Mouse (Mus musculus): ENCODE data around the gene Ugt2b34. TPM values are rescaled to one million over a fixed set of nuclear protein-coding genes. Genes with fewer than 3 reads are reported as not detected.

Ugt2b34 gene
- polyA plus RNA-seq (2015; fragmentation: Nextera tagmentation; extraction: Ambion mirVana): 57.5 and 69.4 TPM in 2 replicates

DNA sequence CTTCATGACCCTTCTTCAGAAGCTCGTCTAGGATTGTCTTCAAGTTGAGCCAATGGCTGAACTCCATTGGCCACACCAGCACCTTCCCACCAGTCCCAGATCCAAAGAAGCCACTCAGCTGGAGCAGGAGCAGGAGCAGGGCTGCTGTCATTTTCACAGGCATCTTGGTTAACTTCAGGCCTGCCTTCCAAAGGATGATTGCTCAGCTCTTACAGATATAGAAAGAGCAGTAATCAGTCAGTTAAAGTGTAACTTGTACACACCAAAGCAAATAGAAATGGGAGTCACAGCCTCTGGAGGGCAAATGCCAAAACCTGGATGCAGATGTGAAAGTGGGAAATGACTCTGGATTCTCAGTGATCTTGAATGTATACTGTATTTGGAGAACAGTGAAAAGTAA, at the start of gene Ugt2b34:
TSS of gene Ugt2b34 (minus strand) at position 180 of the 400 bp plus-strand sequence.
- peak within 1 kb of the TSS; percentile 54 for H3K27ac ChIP-seq (ENCODE audit: low read depth, low read length)
- H3K4me2 ChIP-seq (replicated peaks; ENCODE audit: low read depth): peak within 1 kb of the TSS; percentile 57
- no peaks in the 10 kb centered on the region for H3K4me1 ChIP-seq (replicated peaks; ENCODE audit: control insufficient read depth, insufficient read depth, low read length)
- 34% methylated on average over 1 of the region's 1 CpGs for WGBS
- H3K36me3 ChIP-seq (ENCODE audit: control insufficient read depth, insufficient read depth): no peaks in the 10 kb centered on the region
- H3K27me3 ChIP-seq (replicated peaks; ENCODE audit: control insufficient read depth, insufficient read depth, low read length): no peaks in the 10 kb centered on the region
- no peak within 1 kb of the TSS for H3K9ac ChIP-seq (ENCODE audit: low read depth, low read length)
- H3K4me3 ChIP-seq (ENCODE audit: low read depth, low read length): peak within 1 kb of the TSS; percentile 41
- no peak for TF ChIP-seq CTCF (IDR thresholded peaks at IDR 0.05; ENCODE audit: low read depth)
- H3K9me3 ChIP-seq (ENCODE audit: control insufficient read depth): no peaks in the 10 kb centered on the region
- ATAC-seq: peak; percentile 76

DNA sequence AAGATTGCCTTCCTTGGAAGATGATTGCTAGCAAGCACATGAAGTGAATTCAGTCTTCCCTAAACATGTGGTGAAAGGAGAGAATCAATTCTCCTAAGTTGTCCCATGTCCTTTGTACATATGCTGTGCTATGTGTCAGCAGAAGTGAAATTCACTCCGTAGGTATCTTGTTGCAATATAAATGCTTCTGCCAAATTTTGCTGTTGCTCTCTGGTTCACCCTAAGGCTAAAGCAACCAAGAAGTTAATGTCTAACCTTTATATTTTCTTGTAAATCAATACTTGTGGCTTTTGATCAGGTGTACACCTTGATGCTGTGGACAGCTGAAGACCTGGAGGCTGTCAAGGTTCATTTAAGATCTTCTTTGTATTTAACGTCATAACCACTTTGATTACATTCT, 35.4 kb upstream of the Ugt2b34 start:
- no peak overlapping the region for H3K4me2 ChIP-seq (replicated peaks; ENCODE audit: low read depth)
- no peak for ATAC-seq
- H3K4me1 ChIP-seq (replicated peaks; ENCODE audit: control insufficient read depth, insufficient read depth, low read length): 0 out of 2 replicates have a peak, but pooled peaks cover 3% of the 10 kb centered on the region
- no peak for TF ChIP-seq CTCF (IDR thresholded peaks at IDR 0.05; ENCODE audit: low read depth)
- 54% methylated on average over 2 of the region's 2 CpGs for WGBS
- H3K27ac ChIP-seq (ENCODE audit: low read depth, low read length): no peak overlapping the region
- no peaks in the 10 kb centered on the region for H3K9me3 ChIP-seq (ENCODE audit: control insufficient read depth)
- H3K36me3 ChIP-seq (ENCODE audit: control insufficient read depth, insufficient read depth): no peaks in the 10 kb centered on the region
- no peak overlapping the region for H3K9ac ChIP-seq (ENCODE audit: low read depth, low read length)
- no peaks in the 10 kb centered on the region for H3K27me3 ChIP-seq (replicated peaks; ENCODE audit: control insufficient read depth, insufficient read depth, low read length)
- H3K4me3 ChIP-seq (ENCODE audit: low read depth, low read length): no peak overlapping the region

DNA sequence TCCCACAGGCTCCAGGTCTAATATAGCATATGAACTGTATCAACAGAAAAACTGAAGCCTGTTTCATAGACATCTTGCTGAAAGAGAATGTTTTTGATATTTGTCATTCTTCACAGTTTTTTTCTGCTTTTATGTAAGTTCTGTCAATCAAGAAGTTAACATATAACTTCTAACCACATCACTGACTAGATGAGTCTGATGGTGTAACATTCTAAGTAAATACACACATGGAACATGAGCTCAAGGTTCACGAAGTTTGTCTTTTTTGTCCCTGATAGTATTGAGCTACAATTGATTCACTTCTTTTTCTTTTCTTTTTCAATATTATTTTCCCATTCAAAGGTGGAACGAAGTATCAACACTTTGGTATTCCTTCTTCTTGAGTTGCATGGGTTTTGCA, 19.7 kb upstream of the Ugt2b34 start, which contains the start of gene Ugt2b1:
TSS of gene Ugt2b1 (minus strand) at position 105 of the 400 bp plus-strand sequence.
- 60% methylated on average over 2 of the region's 2 CpGs for WGBS
- H3K4me2 ChIP-seq (replicated peaks; ENCODE audit: low read depth): no peak within 1 kb of the TSS
- H3K9ac ChIP-seq (ENCODE audit: low read depth, low read length): no peak within 1 kb of the TSS
- no peaks in the 10 kb centered on the region for H3K36me3 ChIP-seq (ENCODE audit: control insufficient read depth, insufficient read depth)
- H3K9me3 ChIP-seq (ENCODE audit: control insufficient read depth): no peaks in the 10 kb centered on the region
- no peaks in the 10 kb centered on the region for H3K4me1 ChIP-seq (replicated peaks; ENCODE audit: control insufficient read depth, insufficient read depth, low read length)
- H3K27me3 ChIP-seq (replicated peaks; ENCODE audit: control insufficient read depth, insufficient read depth, low read length): no peaks in the 10 kb centered on the region
- H3K27ac ChIP-seq (ENCODE audit: low read depth, low read length): no peak within 1 kb of the TSS
- no peak for ATAC-seq
- no peak within 1 kb of the TSS for H3K4me3 ChIP-seq (ENCODE audit: low read depth, low read length)
- no peak for TF ChIP-seq CTCF (IDR thresholded peaks at IDR 0.05; ENCODE audit: low read depth)

DNA sequence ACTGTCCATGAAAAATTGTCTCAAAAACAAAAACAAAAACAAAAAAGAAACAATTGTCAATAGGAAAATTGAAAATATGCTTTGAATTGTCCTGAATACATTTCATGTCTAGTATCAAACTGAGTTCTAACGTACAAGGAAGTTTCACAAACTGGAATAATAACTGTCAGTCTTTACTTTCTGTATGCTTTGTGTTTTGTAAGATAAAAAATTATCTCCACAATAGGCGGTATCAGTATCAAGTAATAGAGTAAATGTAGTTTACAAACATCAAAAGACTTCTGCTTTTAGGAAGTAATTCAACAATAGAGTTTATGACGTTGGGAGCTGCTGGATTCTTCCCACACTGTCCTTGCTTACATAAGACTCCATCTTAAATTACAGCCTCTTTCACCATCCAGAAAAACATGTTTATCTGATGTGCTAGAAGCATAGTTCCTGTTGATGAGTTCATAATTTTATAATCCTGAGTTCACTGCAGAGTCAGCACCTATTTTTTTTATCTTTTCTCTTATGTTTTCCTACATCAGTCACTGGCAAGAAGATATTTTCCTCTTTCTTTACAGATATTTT, 14.0 kb upstream of the Ugt2b34 start:
- H3K4me3 ChIP-seq (ENCODE audit: low read depth, low read length): no peak overlapping the region
- H3K27me3 ChIP-seq (replicated peaks; ENCODE audit: control insufficient read depth, insufficient read depth, low read length): no peaks in the 10 kb centered on the region
- no peaks in the 10 kb centered on the region for H3K36me3 ChIP-seq (ENCODE audit: control insufficient read depth, insufficient read depth)
- no peak; the same call in 1 of the 2 replicates for ATAC-seq
- H3K9ac ChIP-seq (ENCODE audit: low read depth, low read length): no peak overlapping the region
- 28% methylated on average over 3 of the region's 3 CpGs for WGBS
- no peak overlapping the region for H3K27ac ChIP-seq (ENCODE audit: low read depth, low read length)
- no peak overlapping the region for H3K4me2 ChIP-seq (replicated peaks; ENCODE audit: low read depth)
- peaks cover 4% of the 10 kb centered on the region; the same call in 1 of the 2 replicates for H3K4me1 ChIP-seq (replicated peaks; ENCODE audit: control insufficient read depth, insufficient read depth, low read length)
- no peak for TF ChIP-seq CTCF (IDR thresholded peaks at IDR 0.05; ENCODE audit: low read depth)
- no peaks in the 10 kb centered on the region for H3K9me3 ChIP-seq (ENCODE audit: control insufficient read depth)

DNA sequence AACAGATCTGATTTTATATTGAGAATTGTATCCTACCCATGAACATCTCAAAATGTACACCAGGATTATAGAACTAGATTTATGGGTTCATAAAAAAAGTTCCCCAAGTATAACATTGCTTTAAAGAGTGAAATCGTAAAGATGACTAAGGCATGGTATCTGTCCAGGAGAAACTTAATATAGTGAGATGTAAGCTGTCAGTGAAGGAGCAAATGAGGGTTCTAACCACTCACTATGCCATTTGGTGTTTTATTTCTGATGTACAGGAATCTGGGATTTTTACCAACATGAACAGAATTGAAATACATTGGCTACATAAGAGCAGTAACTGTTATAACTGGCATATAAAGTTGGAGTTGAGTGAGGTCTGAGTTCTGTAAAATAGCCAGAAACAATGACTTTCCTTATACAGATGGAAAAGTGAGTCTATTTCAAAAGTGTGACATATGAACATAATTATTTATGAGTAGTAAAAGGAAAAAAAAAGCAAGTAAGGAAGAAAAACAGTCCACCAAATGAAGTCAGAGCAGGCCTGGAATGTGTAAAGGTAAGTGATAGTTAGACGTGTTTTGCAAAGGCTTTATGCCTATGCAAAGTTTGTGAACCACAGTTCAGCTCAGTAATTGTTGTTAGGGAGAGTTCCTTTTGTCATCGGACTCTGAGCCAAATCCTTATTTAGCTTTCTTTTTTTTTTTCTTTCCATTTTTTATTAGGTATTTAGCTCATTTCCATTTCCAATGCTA, 4.8 kb upstream of the Ugt2b34 start:
- H3K4me3 ChIP-seq (ENCODE audit: low read depth, low read length): no peak overlapping the region
- ATAC-seq: no peak
- H3K9me3 ChIP-seq (ENCODE audit: control insufficient read depth): no peaks in the 10 kb centered on the region
- no peaks in the 10 kb centered on the region for H3K27me3 ChIP-seq (replicated peaks; ENCODE audit: control insufficient read depth, insufficient read depth, low read length)
- no peak overlapping the region for H3K27ac ChIP-seq (ENCODE audit: low read depth, low read length)
- no peaks in the 10 kb centered on the region for H3K36me3 ChIP-seq (ENCODE audit: control insufficient read depth, insufficient read depth)
- H3K4me1 ChIP-seq (replicated peaks; ENCODE audit: control insufficient read depth, insufficient read depth, low read length): no peaks in the 10 kb centered on the region; the same call in 1 of the 2 replicates
- WGBS: 57% methylated on average over 3 of the region's 3 CpGs
- TF ChIP-seq CTCF (IDR thresholded peaks at IDR 0.05; ENCODE audit: low read depth): no peak
- no peak overlapping the region for H3K4me2 ChIP-seq (replicated peaks; ENCODE audit: low read depth)
- no peak overlapping the region for H3K9ac ChIP-seq (ENCODE audit: low read depth, low read length)

DNA sequence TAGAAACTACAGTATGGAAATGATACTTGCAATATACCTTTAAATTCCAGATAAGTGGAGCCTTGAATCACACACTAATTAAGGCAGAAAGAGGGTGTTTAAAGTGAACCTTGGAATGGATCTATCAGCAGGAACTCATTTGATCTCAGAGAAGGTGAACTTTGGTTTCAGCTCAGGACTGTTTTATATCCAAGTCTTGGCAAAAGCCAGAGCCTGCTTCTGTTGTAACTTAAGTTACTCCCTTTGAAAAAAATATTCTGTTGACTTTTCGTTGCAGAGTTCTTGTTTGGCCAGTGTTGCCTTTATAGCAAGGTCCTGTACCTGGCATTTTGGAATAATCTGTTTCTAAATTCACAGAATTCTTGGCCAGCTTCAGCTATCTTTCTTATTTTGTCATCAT, 4.0 kb upstream of the Ugt2b34 start:
- Histone ChIP-seq H3K9me3 (ENCODE audit: control insufficient read depth) (no peaks in the 10 kb centered on the region), H3K27ac (ENCODE audit: low read depth, low read length) (no peak overlapping the region), H3K36me3 (ENCODE audit: control insufficient read depth, insufficient read depth) (no peaks in the 10 kb centered on the region), H3K9ac (ENCODE audit: low read depth, low read length) (no peak overlapping the region), H3K4me1 (replicated peaks; ENCODE audit: control insufficient read depth, insufficient read depth, low read length) (no peaks in the 10 kb centered on the region), H3K27me3 (replicated peaks; ENCODE audit: control insufficient read depth, insufficient read depth, low read length) (no peaks in the 10 kb centered on the region), H3K4me3 (ENCODE audit: low read depth, low read length) (no peak overlapping the region), H3K4me2 (replicated peaks; ENCODE audit: low read depth) (no peak overlapping the region)
- WGBS: 19% methylated on average over 1 of the region's 1 CpGs
- TF ChIP-seq CTCF (IDR thresholded peaks at IDR 0.05; ENCODE audit: low read depth): no peak
- ATAC-seq: peak; percentile 95
